Mouse (Mus musculus): ENCODE measurements around the gene Capns1.

Capns1 gene

GRCm38 (mm10) chr7:30170283-30170951 lies 28.2 kb downstream of the Capns1 start:
- no peak for DNase-seq

GRCm38 (mm10) chr7:30169583-30170282 lies 28.9 kb downstream of the Capns1 start, which contains the start of gene Zfp146:
TSS of gene Zfp146 (minus strand) at chr7:30169750.
- DNase-seq = peak; percentile 89

GRCm38 (mm10) chr7:30168914-30169582 lies 29.6 kb downstream of the Capns1 start:
- DNase-seq = no peak

- DNase-seq = no peak
Measured at GRCm38 (mm10) chr7:30164745-30165144, 33.9 kb downstream of the Capns1 start.

GRCm38 (mm10) chr7:30163113-30163512 lies 35.5 kb downstream of the Capns1 start:
- DNase-seq = no peak

- DNase-seq = no peak
Measured at GRCm38 (mm10) chr7:30155507-30155906, 43.1 kb downstream of the Capns1 start.

- no peak for DNase-seq
Measured at GRCm38 (mm10) chr7:30154040-30154439, 44.6 kb downstream of the Capns1 start.

GRCm38 (mm10) chr7:30147011-30147410 lies 51.6 kb downstream of the Capns1 start:
- no peak for DNase-seq

GRCm38 (mm10) chr7:30143555-30144209 lies 54.9 kb downstream of the Capns1 start:
- peak; percentile 31 for DNase-seq

- DNase-seq = no peak
Measured at GRCm38 (mm10) chr7:30143170-30143554, 55.4 kb downstream of the Capns1 start.

Data from cerebellum, adult 8-10 months (tissue).